Mouse (Mus musculus) liver, adult 2 months (tissue): ENCODE measurements around the gene Aatf. TPM values are rescaled to one million over a fixed set of nuclear protein-coding genes. Genes with fewer than 3 reads are reported as not detected.

ENCODE experiments used
- DNase-seq: peaks from one replicate; pipeline ENCODE4 v3.0.0-alpha.2; 2011; ENCODE audit warnings: low read depth, low spot score; ENCODE audit errors: extremely low read depth
- H3K27ac ChIP-seq: fragments of 200-500 bp; replicated peaks from 2 replicates; pipeline ENCODE4 v1.5.1; 2012; ENCODE audit warnings: low read depth, mild to moderate bottlenecking, control low read depth, inconsistent platforms, low read length; ENCODE audit not compliant: insufficient read depth
- H3K27me3 ChIP-seq: fragments of 200-500 bp; 2 replicates; pipeline ENCODE4 v1.6.1; 2012; ENCODE audit warnings: mild to moderate bottlenecking, moderate library complexity, low read length, inconsistent platforms; ENCODE audit not compliant: control insufficient read depth, insufficient read depth
- H3K36me3 ChIP-seq: fragments of 200-500 bp; 2 replicates; pipeline ENCODE4 v1.6.1; 2012; ENCODE audit warnings: low read length, inconsistent platforms; ENCODE audit not compliant: control insufficient read depth, insufficient read depth
- H3K4me1 ChIP-seq: fragments of 200-500 bp; 2 replicates; pipeline ENCODE4 v1.6.1; 2011; ENCODE audit warnings: low read length; ENCODE audit not compliant: control insufficient read depth, insufficient read depth
- H3K4me3 ChIP-seq: fragments of 200-500 bp; 2 replicates; pipeline ENCODE4 v1.5.1; 2011; ENCODE audit warnings: low read depth, mild to moderate bottlenecking, control low read depth, low read length, moderate library complexity; ENCODE audit not compliant: insufficient read depth
- H3K79me2 ChIP-seq: fragments of 200-500 bp; 2 replicates; pipeline ENCODE4 v1.6.1; 2012; ENCODE audit warnings: inconsistent platforms, mild to moderate bottlenecking, low read length, moderate library complexity; ENCODE audit not compliant: control insufficient read depth, insufficient read depth
- H3K9ac ChIP-seq: fragments of 200-500 bp; 2 replicates; pipeline ENCODE4 v1.6.1; 2012; ENCODE audit warnings: low read depth, mild to moderate bottlenecking, control low read depth, inconsistent platforms, low read length
- CTCF ChIP-seq: fragments of 200-500 bp; IDR thresholded peaks from 2 replicates; pipeline ENCODE4 v1.5.1; 2011; ENCODE audit warnings: low read depth, low read length, control low read depth
- POLR2A ChIP-seq: fragments of 200-500 bp; IDR thresholded peaks from 2 replicates; pipeline ENCODE4 v1.6.1; 2011; ENCODE audit warnings: low read length, control low read depth; ENCODE audit not compliant: insufficient read depth; ENCODE audit errors: extremely low read depth
- WGBS: fragments of 180-500 bp; shearing (Covaris S2); methylation state at CpG from one replicate; pipeline ENCODE4 v1.1.7; 2018; 5-methylcytosine and 5-hydroxymethylcytosine counted together
- polyA plus RNA-seq: library from polyadenylated mRNA; depleted of rRNA; stranded (reverse); fragments of >200 nt; gene quantifications from 2 replicates; pipeline ENCODE4 v1.2.3, GENCODE M21; 2012
- total RNA-seq: library from RNA; depleted of rRNA; stranded (reverse); fragments of >200 nt; gene quantifications from 2 replicates; pipeline ENCODE4 v1.2.3, GENCODE M21; 2014

The Aatf gene
- total and polyA plus RNA-seq, 2 experiments, result 3.9 to 14.0 TPM

DNA sequence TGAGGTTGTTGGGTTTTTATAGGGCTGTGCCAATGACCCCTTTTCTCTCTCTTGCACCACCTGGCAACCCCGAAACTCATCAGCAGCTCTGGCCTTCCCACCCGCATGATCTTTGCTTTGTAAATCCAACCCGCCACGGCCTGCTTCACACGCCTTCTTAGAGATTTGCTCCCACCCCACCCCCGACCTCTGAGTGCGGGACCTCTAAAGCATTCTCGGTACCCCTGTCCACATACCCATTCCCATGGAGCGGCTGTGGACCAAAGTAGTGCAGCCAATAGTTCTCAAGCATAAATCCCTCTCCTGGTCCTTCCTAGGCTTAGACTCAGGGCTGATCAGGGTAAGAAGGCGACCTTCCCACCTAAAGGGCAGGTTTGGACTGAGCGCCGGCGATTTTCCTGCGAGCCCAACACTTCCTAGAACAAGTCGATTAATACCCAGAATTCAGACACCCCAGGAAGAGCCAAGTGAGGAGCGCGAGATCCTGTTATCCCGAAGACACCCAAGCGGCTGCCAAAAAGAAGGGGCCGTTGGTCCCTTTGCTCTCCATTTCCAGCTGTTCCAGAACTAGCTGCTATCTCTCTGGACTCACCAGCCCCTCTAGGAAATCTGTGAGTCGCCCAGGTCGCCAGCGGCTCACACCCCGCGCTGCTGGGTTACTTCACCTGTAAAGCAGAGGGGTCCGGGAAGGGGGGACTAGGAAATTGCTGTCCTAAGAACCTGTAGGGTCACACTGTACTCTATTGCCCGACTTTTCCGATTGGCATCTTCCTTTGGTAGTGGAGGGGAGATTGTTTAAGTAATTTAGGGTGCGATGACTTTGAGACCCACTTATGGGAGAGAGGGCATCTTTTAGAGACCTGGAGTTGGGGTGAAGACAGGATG, 13.9 kb upstream of the Aatf start:
- no peak for DNase-seq
- TF ChIP-seq CTCF (no peak), POLR2A (no peak)
- Histone ChIP-seq H3K4me1 (peaks cover 4% of the 10 kb centered on the region), H3K9ac (no peak overlapping the region), H3K36me3 (no peaks in the 10 kb centered on the region), H3K27ac (no peak overlapping the region), H3K79me2 (no peaks in the 10 kb centered on the region), H3K27me3 (peaks cover 44% of the 10 kb centered on the region), H3K4me3 (no peak overlapping the region)
- 9% methylated on average over 29 of the region's 29 CpGs for WGBS

DNA sequence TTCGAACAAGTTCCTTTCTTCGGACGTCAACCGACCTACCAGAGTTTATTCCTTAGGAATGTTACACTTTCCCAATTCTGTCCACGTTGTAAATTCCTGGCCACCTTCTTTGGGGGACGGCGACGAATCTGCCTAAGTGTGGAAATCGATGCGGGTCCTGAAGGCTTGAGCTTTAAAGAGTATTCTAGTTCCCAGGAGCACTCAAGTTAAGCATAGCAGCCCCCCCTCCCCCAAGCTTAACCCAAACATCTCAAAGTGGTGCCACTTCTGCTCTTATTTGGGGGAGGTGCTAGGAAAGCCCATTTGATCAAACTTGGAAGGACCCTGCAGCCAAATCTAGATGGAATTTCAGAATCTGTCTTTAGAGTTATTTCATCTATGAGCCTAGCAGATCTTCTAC, 13.1 kb upstream of the Aatf start:
- no peaks in the 10 kb centered on the region for H3K36me3 ChIP-seq
- no peak for DNase-seq
- WGBS, result 3% methylated on average over 10 of the region's 10 CpGs
- no peak overlapping the region for H3K4me3 ChIP-seq
- H3K79me2 ChIP-seq, result no peaks in the 10 kb centered on the region
- no peak overlapping the region for H3K9ac ChIP-seq
- no peak for TF ChIP-seq POLR2A
- no peak for TF ChIP-seq CTCF
- H3K27ac ChIP-seq, result no peak overlapping the region
- peaks cover 6% of the 10 kb centered on the region for H3K4me1 ChIP-seq
- H3K27me3 ChIP-seq, result peaks cover 44% of the 10 kb centered on the region

DNA sequence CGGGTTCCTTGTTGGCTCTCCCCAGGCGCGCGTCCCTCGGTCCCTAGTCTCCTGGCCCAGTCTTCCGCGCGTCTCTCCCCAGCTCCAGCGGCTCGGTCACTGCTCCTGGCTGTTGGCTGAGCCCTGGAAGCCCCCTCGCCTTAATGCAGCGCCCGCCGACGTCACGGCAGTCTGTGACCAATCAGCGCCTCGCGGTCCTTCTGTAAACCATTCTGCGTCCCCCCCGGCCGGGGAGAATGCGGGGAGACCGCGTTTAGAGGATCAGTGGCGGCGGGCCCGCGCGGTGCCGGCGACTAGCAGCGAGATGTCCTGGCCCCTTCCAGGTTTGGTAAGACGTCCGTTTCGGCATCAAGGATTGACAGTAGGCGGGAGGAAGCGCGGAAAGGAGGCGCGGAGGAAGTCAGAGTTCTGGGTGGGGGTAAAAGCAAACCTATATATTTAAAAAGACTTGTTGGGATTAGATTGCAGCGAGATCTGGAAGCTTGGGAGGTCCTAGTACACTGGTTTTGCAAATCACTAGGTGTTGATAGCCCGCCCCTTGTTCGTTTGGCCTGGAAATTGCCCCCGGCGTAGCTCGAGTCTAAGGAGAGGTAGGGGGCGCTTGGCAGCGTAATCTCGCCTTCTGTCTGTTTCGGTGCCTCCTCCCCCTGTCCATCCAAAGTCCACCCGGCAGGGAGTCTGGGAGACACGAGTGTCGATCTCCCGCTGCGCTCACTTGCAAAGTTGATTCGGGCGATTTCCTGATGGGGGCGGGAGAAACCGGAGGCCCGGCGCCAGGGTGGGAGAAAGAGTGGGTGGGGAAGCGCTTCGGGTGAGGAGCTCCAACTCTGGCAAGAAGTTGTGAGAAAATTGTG, 12.3 kb upstream of the Aatf start, which contains the start of gene Lhx1:
TSS of gene Lhx1 (minus strand) at position 115 of the 854 bp plus-strand sequence.
- no peak for TF ChIP-seq CTCF
- no peak for TF ChIP-seq POLR2A
- DNase-seq, result no peak

DNA sequence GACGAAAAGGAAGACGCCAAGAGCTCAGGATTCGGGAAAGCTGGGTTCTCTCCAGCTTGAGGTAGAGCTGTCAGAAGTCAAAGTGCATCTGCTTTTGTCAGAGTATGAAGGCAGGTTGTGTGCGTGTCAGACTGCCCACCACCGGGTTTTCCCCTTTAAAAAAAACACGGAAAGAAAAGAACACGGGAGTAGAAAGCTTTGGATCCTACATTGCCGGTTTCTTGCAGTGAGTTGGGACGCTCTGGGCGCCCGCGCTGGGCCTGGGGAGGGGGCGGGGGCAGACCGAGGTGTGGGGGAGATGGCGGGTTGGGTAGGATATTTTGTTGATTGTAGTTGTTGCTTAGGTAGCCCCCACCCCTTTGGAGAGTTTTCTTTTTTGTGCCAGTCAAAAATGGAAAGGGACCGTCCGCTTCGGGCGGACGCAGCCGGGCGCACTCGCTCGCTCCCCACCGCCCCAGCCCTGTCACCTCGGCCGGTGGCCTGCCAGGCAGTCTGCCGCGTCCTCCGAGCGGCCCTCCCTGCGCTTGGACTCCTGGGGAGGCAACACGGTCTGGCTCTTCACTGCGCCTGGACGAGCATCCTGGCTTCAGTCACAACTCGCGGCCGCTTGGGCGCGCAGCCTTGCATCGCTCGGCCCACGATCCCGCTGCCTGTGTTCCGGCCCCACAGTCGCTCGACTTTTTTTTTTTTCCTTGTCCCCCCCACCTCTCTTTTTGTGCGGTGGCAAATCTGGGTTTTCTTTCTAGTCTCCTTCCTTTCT, 11.4 kb upstream of the Aatf start:
- Histone ChIP-seq H3K4me3 (no peak overlapping the region), H3K27ac (no peak overlapping the region), H3K36me3 (no peaks in the 10 kb centered on the region), H3K79me2 (no peaks in the 10 kb centered on the region), H3K4me1 (peaks cover 6% of the 10 kb centered on the region), H3K27me3 (peaks cover 52% of the 10 kb centered on the region), H3K9ac (no peak overlapping the region)
- TF ChIP-seq CTCF, result no peak
- no peak for TF ChIP-seq POLR2A
- no peak for DNase-seq
- WGBS, result 4% methylated on average over 48 of the region's 48 CpGs

More for the DNA sequence above, 12.3 kb upstream of the Aatf start, which contains the start of gene Lhx1:
- H3K79me2 ChIP-seq, result no peaks in the 10 kb centered on the region
- H3K9ac ChIP-seq, result no peak within 1 kb of the TSS
- no peak within 1 kb of the TSS for H3K27ac ChIP-seq
- H3K4me3 ChIP-seq, result peak within 1 kb of the TSS; percentile 2; the same call in 1 of the 2 replicates
- peaks cover 47% of the 10 kb centered on the region for H3K27me3 ChIP-seq
- WGBS, result 2% methylated on average over 64 of the region's 64 CpGs
- H3K36me3 ChIP-seq, result no peaks in the 10 kb centered on the region
- H3K4me1 ChIP-seq, result peaks cover 6% of the 10 kb centered on the region

- TF ChIP-seq POLR2A, result no peak
- TF ChIP-seq CTCF, result no peak
- Histone ChIP-seq H3K4me3 (no peak overlapping the region), H3K27ac (no peak overlapping the region), H3K4me1 (peaks cover 6% of the 10 kb centered on the region), H3K36me3 (no peaks in the 10 kb centered on the region), H3K79me2 (no peaks in the 10 kb centered on the region), H3K9ac (no peak overlapping the region), H3K27me3 (peaks cover 51% of the 10 kb centered on the region)
- WGBS, result 4% methylated on average over 35 of the region's 35 CpGs
- no peak for DNase-seq
Measured at GRCm38 (mm10) chr11:84523841-84524510, 10.7 kb upstream of the Aatf start.
